Mouse (Mus musculus): ENCODE data around the gene Adam12. TPM values are rescaled to one million over a fixed set of nuclear protein-coding genes. Genes with fewer than 3 reads are reported as not detected.

Adam12 gene
- polyA plus RNA-seq, 1 experiment from 2014 or later, result 2.7 TPM

GRCm38 (mm10) chr7:134193089-134193488 is 38.9 kb downstream of the Adam12 start:
- no peak overlapping the region for H3K9ac ChIP-seq (ENCODE audit: low read length)
- H3K27me3 ChIP-seq (ENCODE audit: control insufficient read depth, insufficient read depth, low read length), result no peaks in the 10 kb centered on the region
- no peaks in the 10 kb centered on the region for H3K36me3 ChIP-seq (ENCODE audit: control insufficient read depth, insufficient read depth, low read length)
- no peaks in the 10 kb centered on the region for H3K4me1 ChIP-seq (ENCODE audit: control insufficient read depth, insufficient read depth, low read length)
- DNase-seq (ENCODE audit: low spot score) (no peak), ATAC-seq (ENCODE audit: insufficient number of reproducible peaks, low FRiP score, low TSS enrichment, low read depth) (no peak)
- H3K4me3 ChIP-seq (ENCODE audit: low read depth, low read length), result no peak overlapping the region
- H3K9me3 ChIP-seq (ENCODE audit: control insufficient read depth, low read length), result no peaks in the 10 kb centered on the region
- no peak overlapping the region for H3K4me2 ChIP-seq (ENCODE audit: low read depth, severe bottlenecking)
- WGBS, result 81% methylated on average over 3 of the region's 3 CpGs
- no peak overlapping the region for H3K27ac ChIP-seq (replicated peaks; ENCODE audit: low read depth, low read length)

- Histone ChIP-seq H3K27ac (replicated peaks; ENCODE audit: low read depth, low read length) (no peak overlapping the region), H3K4me2 (ENCODE audit: low read depth, severe bottlenecking) (no peak overlapping the region), H3K9ac (ENCODE audit: low read length) (no peak overlapping the region), H3K9me3 (ENCODE audit: control insufficient read depth, low read length) (no peaks in the 10 kb centered on the region), H3K36me3 (ENCODE audit: control insufficient read depth, insufficient read depth, low read length) (no peaks in the 10 kb centered on the region), H3K4me3 (ENCODE audit: low read depth, low read length) (no peak overlapping the region), H3K4me1 (ENCODE audit: control insufficient read depth, insufficient read depth, low read length) (no peaks in the 10 kb centered on the region), H3K27me3 (ENCODE audit: control insufficient read depth, insufficient read depth, low read length) (no peaks in the 10 kb centered on the region)
- no peak for DNase-seq (ENCODE audit: low spot score)
- 89% methylated on average over 6 of the region's 6 CpGs for WGBS
- ATAC-seq (ENCODE audit: insufficient number of reproducible peaks, low FRiP score, low TSS enrichment, low read depth), result no peak
These were observed 41.8 kb downstream of the Adam12 start for GRCm38 (mm10) chr7:134190101-134190500.

GRCm38 (mm10) chr7:134188565-134188964 is 43.4 kb downstream of the Adam12 start:
- Histone ChIP-seq H3K9me3 (ENCODE audit: control insufficient read depth, low read length) (0 out of 2 replicates have a peak, but pooled peaks cover 2% of the 10 kb centered on the region), H3K36me3 (ENCODE audit: control insufficient read depth, insufficient read depth, low read length) (no peaks in the 10 kb centered on the region), H3K27ac (replicated peaks; ENCODE audit: low read depth, low read length) (no peak overlapping the region), H3K27me3 (ENCODE audit: control insufficient read depth, insufficient read depth, low read length) (no peaks in the 10 kb centered on the region), H3K4me1 (ENCODE audit: control insufficient read depth, insufficient read depth, low read length) (no peaks in the 10 kb centered on the region), H3K4me3 (ENCODE audit: low read depth, low read length) (no peak overlapping the region), H3K9ac (ENCODE audit: low read length) (no peak overlapping the region), H3K4me2 (ENCODE audit: low read depth, severe bottlenecking) (no peak overlapping the region)
- DNase-seq (ENCODE audit: low spot score) (no peak), ATAC-seq (ENCODE audit: insufficient number of reproducible peaks, low FRiP score, low TSS enrichment, low read depth) (no peak)
- 91% methylated on average over 6 of the region's 6 CpGs for WGBS

- H3K36me3 ChIP-seq (ENCODE audit: control insufficient read depth, insufficient read depth, low read length), result no peaks in the 10 kb centered on the region
- WGBS, result 80% methylated on average over 1 of the region's 1 CpGs
- H3K9ac ChIP-seq (ENCODE audit: low read length), result no peak overlapping the region
- no peaks in the 10 kb centered on the region for H3K4me1 ChIP-seq (ENCODE audit: control insufficient read depth, insufficient read depth, low read length)
- no peak overlapping the region for H3K4me3 ChIP-seq (ENCODE audit: low read depth, low read length)
- H3K4me2 ChIP-seq (ENCODE audit: low read depth, severe bottlenecking), result no peak overlapping the region
- no peaks in the 10 kb centered on the region for H3K27me3 ChIP-seq (ENCODE audit: control insufficient read depth, insufficient read depth, low read length)
- H3K27ac ChIP-seq (replicated peaks; ENCODE audit: low read depth, low read length), result no peak overlapping the region
- H3K9me3 ChIP-seq (ENCODE audit: control insufficient read depth, low read length), result 0 out of 2 replicates have a peak, but pooled peaks cover 2% of the 10 kb centered on the region
- no peak for DNase-seq (ENCODE audit: low spot score)
- no peak for ATAC-seq (ENCODE audit: insufficient number of reproducible peaks, low FRiP score, low TSS enrichment, low read depth)
These were observed 44.0 kb downstream of the Adam12 start for GRCm38 (mm10) chr7:134187946-134188345.

GRCm38 (mm10) chr7:134186497-134186896 is 45.4 kb downstream of the Adam12 start:
- no peak for DNase-seq (ENCODE audit: low spot score)
- 76% methylated on average over 10 of the region's 10 CpGs for WGBS
- ATAC-seq (ENCODE audit: insufficient number of reproducible peaks, low FRiP score, low TSS enrichment, low read depth), result no peak

GRCm38 (mm10) chr7:134185751-134186150 is 46.2 kb downstream of the Adam12 start:
- 94% methylated on average over 4 of the region's 4 CpGs for WGBS

More at GRCm38 (mm10) chr7:134186497-134186896, 45.4 kb downstream of the Adam12 start:
- Histone ChIP-seq H3K9me3 (ENCODE audit: control insufficient read depth, low read length) (0 out of 2 replicates have a peak, but pooled peaks cover 2% of the 10 kb centered on the region), H3K4me2 (ENCODE audit: low read depth, severe bottlenecking) (no peak overlapping the region), H3K9ac (ENCODE audit: low read length) (no peak overlapping the region), H3K4me1 (ENCODE audit: control insufficient read depth, insufficient read depth, low read length) (no peaks in the 10 kb centered on the region), H3K36me3 (ENCODE audit: control insufficient read depth, insufficient read depth, low read length) (no peaks in the 10 kb centered on the region), H3K27ac (replicated peaks; ENCODE audit: low read depth, low read length) (no peak overlapping the region), H3K27me3 (ENCODE audit: control insufficient read depth, insufficient read depth, low read length) (no peaks in the 10 kb centered on the region), H3K4me3 (ENCODE audit: low read depth, low read length) (no peak overlapping the region)

GRCm38 (mm10) chr7:134181717-134182116 is 50.2 kb downstream of the Adam12 start:
- H3K27me3 ChIP-seq (ENCODE audit: control insufficient read depth, insufficient read depth, low read length), result no peaks in the 10 kb centered on the region
- no peak overlapping the region for H3K4me2 ChIP-seq (ENCODE audit: low read depth, severe bottlenecking)
- ATAC-seq (ENCODE audit: insufficient number of reproducible peaks, low FRiP score, low TSS enrichment, low read depth) (no peak), DNase-seq (ENCODE audit: low spot score) (no peak)
- no peaks in the 10 kb centered on the region for H3K4me1 ChIP-seq (ENCODE audit: control insufficient read depth, insufficient read depth, low read length)
- H3K9ac ChIP-seq (ENCODE audit: low read length), result no peak overlapping the region
- WGBS, result 82% methylated on average over 1 of the region's 1 CpGs
- H3K36me3 ChIP-seq (ENCODE audit: control insufficient read depth, insufficient read depth, low read length), result no peaks in the 10 kb centered on the region
- 0 out of 2 replicates have a peak, but pooled peaks cover 2% of the 10 kb centered on the region for H3K9me3 ChIP-seq (ENCODE audit: control insufficient read depth, low read length)
- no peak overlapping the region for H3K27ac ChIP-seq (replicated peaks; ENCODE audit: low read depth, low read length)
- no peak overlapping the region for H3K4me3 ChIP-seq (ENCODE audit: low read depth, low read length)

More at GRCm38 (mm10) chr7:134185751-134186150, 46.2 kb downstream of the Adam12 start:
- DNase-seq (ENCODE audit: low spot score) (no peak), ATAC-seq (ENCODE audit: insufficient number of reproducible peaks, low FRiP score, low TSS enrichment, low read depth) (no peak)
- H3K4me1 ChIP-seq (ENCODE audit: control insufficient read depth, insufficient read depth, low read length), result no peaks in the 10 kb centered on the region
- no peaks in the 10 kb centered on the region for H3K36me3 ChIP-seq (ENCODE audit: control insufficient read depth, insufficient read depth, low read length)
- no peak overlapping the region for H3K4me3 ChIP-seq (ENCODE audit: low read depth, low read length)
- H3K27ac ChIP-seq (replicated peaks; ENCODE audit: low read depth, low read length), result no peak overlapping the region
- H3K9ac ChIP-seq (ENCODE audit: low read length), result no peak overlapping the region
- no peak overlapping the region for H3K4me2 ChIP-seq (ENCODE audit: low read depth, severe bottlenecking)
- H3K27me3 ChIP-seq (ENCODE audit: control insufficient read depth, insufficient read depth, low read length), result no peaks in the 10 kb centered on the region
- 0 out of 2 replicates have a peak, but pooled peaks cover 2% of the 10 kb centered on the region for H3K9me3 ChIP-seq (ENCODE audit: control insufficient read depth, low read length)

- H3K4me1 ChIP-seq (ENCODE audit: control insufficient read depth, insufficient read depth, low read length), result no peaks in the 10 kb centered on the region
- H3K9ac ChIP-seq (ENCODE audit: low read length), result no peak overlapping the region
- WGBS, result 97% methylated on average over 1 of the region's 1 CpGs
- DNase-seq (ENCODE audit: low spot score), result no peak
- H3K4me3 ChIP-seq (ENCODE audit: low read depth, low read length), result no peak overlapping the region
- ATAC-seq (ENCODE audit: insufficient number of reproducible peaks, low FRiP score, low TSS enrichment, low read depth), result no peak
- H3K27me3 ChIP-seq (ENCODE audit: control insufficient read depth, insufficient read depth, low read length), result no peaks in the 10 kb centered on the region
- no peak overlapping the region for H3K27ac ChIP-seq (replicated peaks; ENCODE audit: low read depth, low read length)
- 0 out of 2 replicates have a peak, but pooled peaks cover 2% of the 10 kb centered on the region for H3K9me3 ChIP-seq (ENCODE audit: control insufficient read depth, low read length)
- no peaks in the 10 kb centered on the region for H3K36me3 ChIP-seq (ENCODE audit: control insufficient read depth, insufficient read depth, low read length)
- no peak overlapping the region for H3K4me2 ChIP-seq (ENCODE audit: low read depth, severe bottlenecking)
These were observed 50.9 kb downstream of the Adam12 start for GRCm38 (mm10) chr7:134181056-134181455.

- Histone ChIP-seq H3K4me3 (ENCODE audit: low read depth, low read length) (no peak overlapping the region), H3K4me2 (ENCODE audit: low read depth, severe bottlenecking) (no peak overlapping the region), H3K27ac (replicated peaks; ENCODE audit: low read depth, low read length) (no peak overlapping the region), H3K9ac (ENCODE audit: low read length) (no peak overlapping the region), H3K27me3 (ENCODE audit: control insufficient read depth, insufficient read depth, low read length) (no peaks in the 10 kb centered on the region), H3K36me3 (ENCODE audit: control insufficient read depth, insufficient read depth, low read length) (no peaks in the 10 kb centered on the region), H3K4me1 (ENCODE audit: control insufficient read depth, insufficient read depth, low read length) (no peaks in the 10 kb centered on the region), H3K9me3 (ENCODE audit: control insufficient read depth, low read length) (no peaks in the 10 kb centered on the region)
- WGBS, result 75% methylated on average over 2 of the region's 2 CpGs
- ATAC-seq (ENCODE audit: insufficient number of reproducible peaks, low FRiP score, low TSS enrichment, low read depth), result no peak
- no peak for DNase-seq (ENCODE audit: low spot score)
These were observed 54.9 kb downstream of the Adam12 start for GRCm38 (mm10) chr7:134177051-134177450.
